Mouse (Mus musculus) thymus, adult 2 months (tissue): ENCODE data around the gene Olfr370. TPM values are rescaled to one million over a fixed set of nuclear protein-coding genes. Genes with fewer than 3 reads are reported as not detected.
"Not testable (repeated sequence)": the region's sequence is repeated elsewhere in the genome, so short reads cannot be mapped to it uniquely, and the experiment has no call there.

Source experiments
- DNase-seq: peaks from one replicate; pipeline ENCODE4 v3.0.0; 2021
- H3K27ac ChIP-seq: fragments of 200-500 bp; 2 replicates; pipeline ENCODE4 v1.5.1; 2012; ENCODE audit warnings: low read length, control low read depth; ENCODE audit not compliant: control insufficient read depth, insufficient read depth
- H3K27me3 ChIP-seq: fragments of 200-500 bp; 2 replicates; pipeline ENCODE4 v1.6.1; 2012; ENCODE audit warnings: mild to moderate bottlenecking, low read length, moderate library complexity, mixed read lengths; ENCODE audit not compliant: control insufficient read depth, insufficient read depth
- H3K36me3 ChIP-seq: fragments of 200-500 bp; 2 replicates; pipeline ENCODE4 v1.6.1; 2012; ENCODE audit warnings: mild to moderate bottlenecking, low read length, moderate library complexity; ENCODE audit not compliant: control insufficient read depth, insufficient read depth
- H3K4me1 ChIP-seq: fragments of 200-500 bp; replicated peaks from 2 replicates; pipeline ENCODE4 v1.6.1; 2012; ENCODE audit warnings: low read length; ENCODE audit not compliant: control insufficient read depth, insufficient read depth
- H3K4me3 ChIP-seq: fragments of 200-500 bp; 2 replicates; pipeline ENCODE4 v1.5.1; 2012; ENCODE audit warnings: mild to moderate bottlenecking, low read length, control low read depth, moderate library complexity; ENCODE audit not compliant: control insufficient read depth, insufficient read depth
- CTCF ChIP-seq: fragments of 200-500 bp; IDR thresholded peaks from 2 replicates; pipeline ENCODE4 v1.5.1; 2012; ENCODE audit warnings: mild to moderate bottlenecking, control low read depth, low read length, moderate library complexity, borderline replicate concordance; ENCODE audit not compliant: control insufficient read depth, poor library complexity, insufficient read depth; ENCODE audit errors: extremely low read depth
- POLR2A ChIP-seq: fragments of 200-500 bp; IDR thresholded peaks from 2 replicates; pipeline ENCODE4 v1.6.1; 2012; ENCODE audit warnings: mild to moderate bottlenecking, low read length, control low read depth, moderate library complexity; ENCODE audit not compliant: control insufficient read depth, poor library complexity, insufficient read depth; ENCODE audit errors: extremely low read depth
- WGBS: fragments of 180-500 bp; shearing (Covaris S2); methylation state at CpG from one replicate; pipeline ENCODE4 v1.1.7; 2018; 5-methylcytosine and 5-hydroxymethylcytosine counted together
- polyA plus RNA-seq: library from polyadenylated mRNA; depleted of rRNA; stranded (reverse); fragments of >200 nt; gene quantifications from 2 replicates; pipeline ENCODE4 v1.2.3, GENCODE M21; 2012; rRNA removed

The Olfr370 gene
- not detected in 2 replicates for polyA plus RNA-seq

DNA sequence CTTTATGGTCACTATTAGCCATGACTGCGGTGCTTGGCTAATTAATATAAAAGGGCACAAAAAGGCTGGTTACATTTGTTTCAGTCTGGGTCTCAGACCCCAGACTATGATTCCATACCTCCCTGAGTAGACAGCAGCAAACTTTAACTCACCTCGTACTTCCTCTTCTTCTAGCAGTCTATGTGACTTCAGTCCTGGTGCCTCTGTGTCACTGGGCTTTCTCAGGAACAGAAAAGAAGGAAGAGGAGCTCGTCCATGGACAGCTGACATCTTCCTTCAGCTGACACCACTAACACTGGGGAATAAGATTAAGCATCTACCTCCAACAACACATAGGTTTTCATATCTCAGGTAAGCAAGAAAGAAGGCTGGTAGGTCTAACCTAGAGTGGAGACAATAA, at the start of gene Olfr370:
Gene Olfr370, plus strand, starts transcription at position 45 of the 400 bp plus-strand sequence.
- DNase-seq, result no peak
- WGBS, result 35% methylated on average over 3 of the region's 3 CpGs
- H3K27me3 ChIP-seq, result no peaks in the 10 kb centered on the region
- no peaks in the 10 kb centered on the region for H3K4me1 ChIP-seq
- H3K36me3 ChIP-seq, result no peaks in the 10 kb centered on the region
- no peak within 1 kb of the TSS for H3K27ac ChIP-seq
- H3K4me3 ChIP-seq, result no peak within 1 kb of the TSS
- TF ChIP-seq POLR2A (no peak), CTCF (no peak)

DNA sequence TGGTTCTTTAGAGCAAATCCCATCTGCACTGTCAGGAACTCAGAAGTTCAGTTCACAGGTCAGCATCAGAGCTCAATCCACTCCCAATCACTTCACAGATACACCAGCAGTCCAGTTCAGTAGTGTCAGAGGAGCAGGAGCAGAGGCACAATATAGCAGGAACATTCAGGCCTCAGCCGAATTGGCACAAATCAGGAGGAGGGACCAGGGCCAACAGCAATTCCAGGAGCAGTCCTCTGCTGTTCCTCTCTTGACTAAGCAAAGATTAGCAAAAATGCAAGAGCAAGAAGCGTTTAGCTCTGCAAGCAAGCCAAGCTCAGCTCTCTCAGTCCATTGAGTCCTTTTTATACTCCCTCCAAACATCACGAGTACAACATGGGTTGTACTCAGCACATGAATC, 23.9 kb upstream of the Olfr370 start:
- H3K27me3 ChIP-seq, result no peaks in the 10 kb centered on the region
- WGBS, result 95% methylated on average over 3 of the region's 3 CpGs
- H3K27ac ChIP-seq, result no peak overlapping the region
- no peaks in the 10 kb centered on the region for H3K36me3 ChIP-seq
- H3K4me3 ChIP-seq, result no peak overlapping the region
- TF ChIP-seq CTCF, result no peak
- no peak for TF ChIP-seq POLR2A
- no peak for DNase-seq
- no peaks in the 10 kb centered on the region for H3K4me1 ChIP-seq

DNA sequence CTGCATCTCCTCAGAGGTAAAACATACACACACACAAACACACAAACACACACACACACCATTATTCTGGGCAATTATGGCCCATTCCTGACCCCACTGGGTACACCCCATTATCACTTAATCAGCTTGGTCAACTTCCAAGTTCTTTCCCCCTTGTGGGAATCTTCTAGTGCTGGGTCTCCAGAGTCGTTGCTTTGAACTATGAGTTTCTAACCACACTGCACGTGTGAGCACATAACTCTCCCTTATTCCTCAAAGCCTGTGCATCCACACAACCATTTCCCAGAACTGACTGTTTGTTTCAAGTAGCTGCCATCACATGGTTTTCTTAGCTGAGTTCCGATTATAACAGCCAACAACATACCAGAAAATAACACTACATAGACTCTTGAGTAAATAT, 15.1 kb upstream of the Olfr370 start:
- Histone ChIP-seq H3K36me3 (no peaks in the 10 kb centered on the region), H3K4me3 (no peak overlapping the region), H3K27me3 (no peaks in the 10 kb centered on the region), H3K27ac (no peak overlapping the region), H3K4me1 (no peaks in the 10 kb centered on the region)
- 73% methylated on average over 3 of the region's 3 CpGs for WGBS
- no peak for TF ChIP-seq CTCF
- no peak for TF ChIP-seq POLR2A
- no peak for DNase-seq

- H3K4me3 ChIP-seq, H3K4me1 ChIP-seq, H3K27ac ChIP-seq, H3K36me3 ChIP-seq, DNase-seq, H3K27me3 ChIP-seq: not testable (repeated sequence)
- WGBS, result 85% methylated on average over 3 of the region's 3 CpGs
Measured at GRCm38 (mm10) chr8:83520907-83521306, 14.7 kb upstream of the Olfr370 start.

GRCm38 (mm10) chr8:83521310-83521709, 14.3 kb upstream of the Olfr370 start:
- no peaks in the 10 kb centered on the region for H3K36me3 ChIP-seq
- H3K27ac ChIP-seq, result no peak overlapping the region
- no peak for TF ChIP-seq POLR2A
- no peak for TF ChIP-seq CTCF
- no peak overlapping the region for H3K4me3 ChIP-seq
- WGBS, result 36% methylated on average over 1 of the region's 1 CpGs
- no peaks in the 10 kb centered on the region for H3K27me3 ChIP-seq
- no peaks in the 10 kb centered on the region for H3K4me1 ChIP-seq
- DNase-seq, result no peak

DNA sequence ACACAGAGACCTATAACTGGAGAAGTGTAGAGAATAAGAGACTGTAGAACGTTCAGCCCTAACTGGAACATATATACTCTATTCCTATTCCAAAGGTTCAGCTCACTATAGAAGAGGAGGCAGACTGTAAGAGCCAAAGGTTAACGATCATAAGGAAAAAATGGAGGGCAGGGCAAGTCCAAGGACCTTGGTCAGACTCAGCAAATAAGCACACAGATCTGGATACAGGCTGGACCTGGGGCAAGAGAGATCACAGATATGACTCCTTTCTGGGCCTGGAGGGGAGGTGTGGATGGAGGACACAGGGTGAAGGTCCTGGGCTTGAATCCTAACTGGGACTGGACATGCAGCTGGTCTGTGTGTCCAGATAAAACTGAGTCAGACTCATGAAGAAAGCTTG, 778 bp upstream of the Olfr370 start:
- DNase-seq, result no peak
- 92% methylated on average over 2 of the region's 2 CpGs for WGBS

GRCm38 (mm10) chr8:83562669-83563068, 27.1 kb downstream of the Olfr370 start:
- no peak for DNase-seq
- no peak overlapping the region for H3K4me3 ChIP-seq
- no peak for TF ChIP-seq CTCF
- TF ChIP-seq POLR2A, result no peak
- no peaks in the 10 kb centered on the region for H3K27me3 ChIP-seq
- no peak overlapping the region for H3K27ac ChIP-seq
- H3K36me3 ChIP-seq, result no peaks in the 10 kb centered on the region
- peaks cover 7% of the 10 kb centered on the region for H3K4me1 ChIP-seq
- WGBS, result 96% methylated on average over 3 of the region's 3 CpGs

More for the DNA sequence above, 778 bp upstream of the Olfr370 start:
- no peaks in the 10 kb centered on the region for H3K36me3 ChIP-seq
- H3K4me3 ChIP-seq, result no peak overlapping the region
- H3K27ac ChIP-seq, result no peak overlapping the region
- no peaks in the 10 kb centered on the region for H3K27me3 ChIP-seq
- TF ChIP-seq POLR2A (no peak), CTCF (no peak)
- H3K4me1 ChIP-seq, result no peaks in the 10 kb centered on the region
